Mouse (Mus musculus) MEL-GATA-1-ER (cell line): ENCODE measurements at regions not wholly inside any gene's neighbourhood (a gene's known extent, or its start where the extent isn't known, plus 50 kb on each side); places are given as distances from the start of the nearest gene placed in this dataset.

Experiments
- DNase-seq: peaks from one replicate; pipeline ENCODE4 v3.0.0-alpha.2; 2012; ENCODE audit warnings: low read depth; ENCODE audit errors: extremely low read depth

DNA sequence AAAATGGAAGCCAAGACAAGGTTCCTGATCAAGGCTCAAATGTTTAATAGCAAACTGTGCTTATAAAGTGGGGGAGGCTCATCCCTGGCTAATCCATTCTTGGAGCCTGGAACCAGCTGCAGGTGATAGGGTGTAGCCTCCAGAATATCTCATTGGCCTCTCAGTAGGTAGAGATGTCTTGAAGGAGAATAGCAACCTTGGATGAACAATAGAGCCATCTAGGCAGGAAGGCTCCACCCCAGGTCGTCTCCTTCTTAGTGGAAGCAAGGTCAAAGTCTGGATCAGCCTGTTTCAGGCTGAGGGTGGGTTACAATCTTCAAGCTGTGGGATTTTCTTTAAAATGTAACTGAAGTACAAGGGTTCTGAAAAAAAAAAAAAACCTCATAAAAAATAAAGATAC is 63.9 kb upstream of the Esp8 start:
- DNase-seq: no peak

- DNase-seq: peak; percentile 30
Measured at GRCm38 (mm10) chr17:40430446-40430845, 89.4 kb upstream of the Esp8 start.

- DNase-seq: no peak
Measured at GRCm38 (mm10) chr17:40418651-40419050, 99.6 kb upstream of the Crisp1 start.

- DNase-seq: no peak
Measured at GRCm38 (mm10) chr17:40384567-40384966, 65.6 kb upstream of the Crisp1 start.

- peak; percentile 26 for DNase-seq
Measured at GRCm38 (mm10) chr17:40372747-40373146, 53.7 kb upstream of the Crisp1 start.
